Mouse (Mus musculus): ENCODE data around the gene Il9. TPM values are rescaled to one million over a fixed set of nuclear protein-coding genes. Genes with fewer than 3 reads are reported as not detected.

The Il9 gene
- polyA plus RNA-seq (2012; rRNA removed; ENCODE audit: low replicate concordance) = not detected in 2 replicates

GRCm38 (mm10) chr13:56482146-56482545, at the start of gene Il9:
Il9 (minus strand) TSS chr13:56482246.

GRCm38 (mm10) chr13:56522081-56522820, 40.2 kb upstream of the Il9 start, which contains the start of gene Fbxl21:
Fbxl21 (plus strand) TSS chr13:56522472.

GRCm38 (mm10) chr13:56438211-56439075, 43.6 kb downstream of the Il9 start, which contains the start of gene Slc25a48:
Slc25a48 (plus strand) TSS chr13:56438355.

Other genes with a start within 250 kb of the Il9 start
- not detected in 2 replicates for gene Neurog1, start 230.1 kb downstream of the Il9 start, polyA plus RNA-seq (2012; rRNA removed; ENCODE audit: low replicate concordance)
- gene Cxcl14, start 185.7 kb downstream of the Il9 start, polyA plus RNA-seq (2012; rRNA removed; ENCODE audit: low replicate concordance) = 96.7 and 173 TPM in 2 replicates
- gene Gm3045, start 55.7 kb downstream of the Il9 start, polyA plus RNA-seq (2012; rRNA removed; ENCODE audit: low replicate concordance) = not detected in 2 replicates
- 1.6 and 2.7 TPM in 2 replicates for gene Slc25a48, start 43.9 kb downstream of the Il9 start, polyA plus RNA-seq (2012; rRNA removed; ENCODE audit: low replicate concordance)
- gene Fbxl21, start 40.2 kb upstream of the Il9 start, polyA plus RNA-seq (2012; rRNA removed; ENCODE audit: low replicate concordance) = 0.93 and 1.3 TPM in 2 replicates
- gene Lect2, start 66.3 kb upstream of the Il9 start, polyA plus RNA-seq (2012; rRNA removed; ENCODE audit: low replicate concordance) = 0.39 TPM in 1 of 2 replicates, not detected in the other
- 101 and 139 TPM in 2 replicates for gene Tgfbi, start 127.3 kb upstream of the Il9 start, polyA plus RNA-seq (2012; rRNA removed; ENCODE audit: low replicate concordance)
- 13.8 and 35.5 TPM in 2 replicates for gene Smad5, start 220.8 kb upstream of the Il9 start, polyA plus RNA-seq (2012; rRNA removed; ENCODE audit: low replicate concordance)